Mouse (Mus musculus) ovary, postnatal 36 days (tissue): ENCODE measurements around the gene Gm12166.
"Not testable (repeated sequence)": the region's sequence is repeated elsewhere in the genome, so short reads cannot be mapped to it uniquely, and the experiment has no call there.

Experiments used
- DNase-seq: peaks from one replicate; pipeline ENCODE4 v3.0.0; 2022; ENCODE audit warnings: low spot score, mixed read lengths

The Gm12166 gene

GRCm38 (mm10) chr11:46054911-46055895 lies 3.1 kb upstream of the Gm12166 start:
- DNase-seq, result no peak

GRCm38 (mm10) chr11:46054311-46054710 lies 2.2 kb upstream of the Gm12166 start:
- no peak for DNase-seq

GRCm38 (mm10) chr11:46053457-46053856 lies 1.3 kb upstream of the Gm12166 start:
- not testable (repeated sequence) for DNase-seq

- DNase-seq, result no peak
Measured at GRCm38 (mm10) chr11:46047264-46047663, 4.9 kb downstream of the Gm12166 start.

- no peak for DNase-seq
Measured at GRCm38 (mm10) chr11:46044781-46045180, 7.3 kb downstream of the Gm12166 start.

DNA sequence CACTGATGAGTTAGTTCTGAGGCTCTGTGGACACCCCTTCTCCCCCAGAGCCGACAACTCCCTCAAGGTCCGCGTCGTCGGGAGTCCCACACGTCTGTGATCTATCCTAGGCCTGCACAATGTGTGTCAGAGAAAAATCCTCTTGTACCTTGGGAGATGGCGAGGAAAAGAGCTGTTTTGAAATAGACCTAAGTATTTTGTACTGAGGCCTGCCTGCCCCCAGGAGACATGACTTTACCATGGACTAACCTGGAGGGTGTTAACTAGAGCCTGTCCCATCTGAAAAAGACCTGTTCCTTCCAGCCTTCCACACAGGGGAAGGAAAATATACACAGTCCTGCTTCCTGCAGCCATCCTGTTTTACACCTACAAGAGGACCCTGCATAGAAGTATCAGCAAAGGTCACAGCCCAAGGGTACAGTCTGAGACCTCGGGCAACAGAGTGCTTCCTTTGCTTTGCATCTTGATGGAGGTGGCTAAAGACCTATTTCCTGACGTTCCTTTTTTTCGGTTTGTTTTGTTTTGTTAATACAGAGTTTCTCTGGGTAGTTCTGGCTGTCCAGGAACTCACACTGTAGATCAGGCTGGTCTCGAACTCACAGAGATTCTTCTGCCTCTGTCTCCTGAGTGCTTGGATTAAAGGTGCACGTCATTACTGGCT lies 10.4 kb downstream of the Gm12166 start:
- no peak for DNase-seq

DNA sequence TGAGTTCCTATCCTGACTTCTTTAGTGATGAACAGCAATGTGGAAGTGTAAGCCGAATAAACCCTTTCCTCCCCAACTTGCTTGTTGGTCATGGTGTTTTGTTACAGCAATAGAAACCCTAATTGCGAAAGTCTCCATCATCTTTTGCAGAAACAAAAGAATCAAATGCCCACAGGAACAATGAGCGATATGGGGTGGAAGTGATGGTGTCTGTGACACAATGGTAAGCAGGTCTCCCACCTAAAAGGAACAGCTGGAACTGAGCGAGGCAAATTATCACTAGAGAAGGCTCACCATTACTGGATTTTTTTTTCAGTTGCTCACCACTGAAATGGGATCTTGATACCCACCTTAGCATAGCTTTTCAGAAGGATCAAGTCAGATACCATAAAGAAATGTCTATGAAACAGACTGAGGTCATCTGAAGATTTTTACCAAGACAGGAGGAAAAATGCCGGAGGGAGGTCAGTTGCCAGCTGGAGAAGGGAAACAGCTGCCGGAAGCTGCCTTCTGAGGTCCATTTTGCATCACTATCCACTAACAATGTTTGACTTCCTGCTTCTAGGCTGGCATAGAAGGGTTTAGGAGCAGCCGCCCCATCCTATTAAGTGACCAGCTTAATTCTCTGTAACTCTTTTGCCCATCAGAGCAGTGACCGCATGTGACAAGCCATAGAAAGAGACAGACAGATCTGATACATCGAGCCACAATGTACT lies 11.1 kb downstream of the Gm12166 start:
- no peak for DNase-seq

GRCm38 (mm10) chr11:46039335-46039734 lies 12.8 kb downstream of the Gm12166 start:
- peak; percentile 20 for DNase-seq

DNA sequence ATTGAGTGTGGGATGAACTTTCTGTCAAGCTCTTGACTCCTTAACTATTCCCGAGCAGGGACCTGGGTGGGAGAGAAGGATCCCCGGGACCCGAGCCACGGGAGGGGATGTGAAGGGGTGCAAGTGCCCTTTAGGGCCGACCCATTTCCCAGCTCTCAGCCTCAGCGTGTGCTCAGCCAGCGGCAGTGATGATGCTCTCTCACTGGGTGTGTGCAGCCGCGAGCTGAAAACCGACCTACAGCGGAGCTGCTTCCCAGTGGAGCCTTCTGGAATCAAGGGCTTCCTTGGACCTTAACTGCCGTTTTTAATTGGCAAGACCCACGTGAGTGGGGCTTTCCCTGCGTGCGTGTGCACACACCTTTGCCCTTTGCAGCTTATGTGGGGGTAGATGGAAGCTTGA lies 13.2 kb downstream of the Gm12166 start:
- no peak for DNase-seq

DNA sequence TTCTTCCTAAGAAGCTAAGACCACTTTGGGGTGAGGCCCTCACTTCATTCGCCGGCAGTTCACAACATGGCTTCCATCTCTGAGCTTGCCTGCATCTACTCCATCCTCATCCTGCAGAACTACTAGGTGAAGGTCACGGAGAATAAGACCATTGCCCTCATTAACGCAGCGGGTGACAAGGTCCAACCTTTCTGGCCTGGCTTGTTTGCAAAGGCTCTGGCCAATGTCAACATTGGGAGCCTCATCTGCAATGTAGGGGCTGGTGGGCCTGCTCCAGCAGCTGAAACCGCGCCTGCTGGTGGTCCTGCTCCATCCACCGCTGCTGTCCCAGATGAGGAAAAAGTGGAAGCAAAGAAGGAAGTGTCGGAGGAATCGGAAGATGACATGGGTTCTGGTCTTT lies 15.7 kb downstream of the Gm12166 start:
- no peak for DNase-seq

- DNase-seq, result no peak
Measured at GRCm38 (mm10) chr11:46032956-46033355, 19.2 kb downstream of the Gm12166 start.

DNA sequence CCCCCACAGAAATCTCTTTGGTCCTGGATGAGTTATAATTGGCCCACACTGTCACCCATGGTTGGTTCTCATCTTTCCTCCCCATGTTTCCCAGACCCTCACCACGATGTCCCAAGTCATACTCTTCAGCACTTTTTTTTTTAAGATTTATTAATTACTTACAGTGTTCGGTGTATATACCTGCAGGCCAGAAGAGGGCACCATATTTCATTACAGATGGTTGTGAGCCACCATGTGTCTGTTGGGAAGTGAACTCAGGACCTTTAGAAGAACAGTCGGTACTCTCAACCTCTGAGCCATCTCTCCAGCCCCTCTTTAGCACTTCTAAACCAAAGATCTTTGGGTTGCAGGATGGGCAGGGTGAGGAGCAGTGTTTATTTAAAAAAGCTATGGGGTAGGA lies 20.7 kb downstream of the Gm12166 start:
- DNase-seq, result no peak

GRCm38 (mm10) chr11:46030026-46030425 lies 22.1 kb downstream of the Gm12166 start:
- no peak for DNase-seq

DNA sequence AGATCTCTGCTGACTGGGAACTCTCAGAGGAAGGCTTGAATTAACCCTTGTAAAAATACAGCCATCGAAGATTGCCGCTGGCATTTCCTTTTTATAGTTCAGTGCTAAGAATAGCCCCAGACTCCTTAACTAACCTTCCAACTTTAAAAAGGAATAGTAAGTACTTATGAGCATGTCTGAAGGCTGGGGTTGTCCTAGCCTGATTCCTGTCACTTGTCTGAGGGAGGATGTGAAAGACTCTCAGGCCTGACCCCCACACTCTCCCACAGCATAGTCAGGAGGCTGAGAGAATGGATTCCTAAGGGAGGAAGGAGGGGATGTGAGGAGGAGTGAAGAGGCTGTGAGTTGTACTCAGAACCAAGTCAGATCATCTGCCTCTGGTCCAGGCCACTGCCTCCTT lies 22.6 kb downstream of the Gm12166 start:
- DNase-seq, result no peak

DNA sequence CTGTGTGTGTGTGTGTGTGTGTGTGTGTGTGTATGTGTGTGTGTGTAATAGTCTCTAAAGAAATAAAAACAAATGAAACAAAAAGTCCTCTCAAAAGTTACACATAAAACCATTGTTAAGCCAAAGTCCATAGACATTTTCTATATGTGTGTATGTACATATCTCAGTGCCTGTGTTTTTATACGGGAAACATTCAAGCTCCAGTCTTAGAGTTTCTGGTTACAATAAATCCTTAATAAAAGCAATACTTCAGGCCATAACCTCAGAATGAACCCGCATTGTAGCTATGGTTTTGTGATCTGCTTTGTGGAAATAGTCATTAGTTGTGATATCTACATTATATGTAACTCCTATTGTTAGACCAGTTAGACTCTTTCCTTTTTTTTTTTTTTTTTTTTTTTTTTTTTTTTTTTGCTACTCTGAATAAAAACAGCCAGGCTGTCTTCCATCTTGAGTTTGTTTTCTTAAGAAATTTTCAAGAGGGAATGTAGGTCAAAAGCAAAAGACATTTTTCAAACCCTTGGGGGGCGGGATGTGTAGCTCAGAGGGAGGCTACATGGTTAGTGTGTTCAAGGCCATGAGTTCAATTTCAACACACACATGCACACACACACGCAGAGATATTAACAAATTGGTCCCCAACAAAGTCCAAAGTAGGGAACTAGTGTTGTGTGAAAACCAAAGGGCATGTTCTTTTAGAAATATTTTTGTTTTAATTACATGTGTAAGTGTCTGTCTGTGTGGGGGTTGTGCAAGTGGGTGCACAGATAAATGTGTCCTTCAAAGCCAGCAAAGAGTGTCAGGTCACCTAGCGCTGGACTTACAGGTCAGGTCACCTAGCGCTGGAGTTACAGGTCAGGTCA lies 23.9 kb downstream of the Gm12166 start:
- no peak for DNase-seq

DNA sequence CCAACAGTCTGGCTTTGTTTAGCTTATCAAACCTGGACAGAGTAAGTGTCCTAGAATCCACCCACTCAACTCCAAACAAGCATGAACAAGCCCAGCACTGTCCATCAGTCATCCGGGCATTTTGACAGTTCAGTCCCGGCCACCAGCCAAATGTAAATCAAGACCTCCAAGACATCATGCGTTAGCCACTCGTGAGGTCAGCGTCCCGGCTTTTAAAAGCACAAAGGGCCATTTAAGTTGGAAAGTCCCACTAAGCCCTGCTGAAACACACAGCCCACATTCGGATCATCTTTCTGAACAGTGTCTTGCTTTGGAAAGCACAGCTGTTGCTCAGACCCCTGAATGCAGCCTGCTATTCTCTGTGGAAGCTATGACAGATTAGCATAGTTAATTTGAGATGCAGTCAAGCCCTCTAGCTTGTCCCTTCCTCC lies 26.1 kb downstream of the Gm12166 start:
- no peak for DNase-seq

- no peak for DNase-seq
Measured at GRCm38 (mm10) chr11:46022983-46023382, 29.1 kb downstream of the Gm12166 start.

- no peak for DNase-seq
Measured at GRCm38 (mm10) chr11:46021850-46022249, 30.3 kb downstream of the Gm12166 start.

- no peak for DNase-seq
Measured at GRCm38 (mm10) chr11:46020246-46020645, 31.9 kb downstream of the Gm12166 start.

DNA sequence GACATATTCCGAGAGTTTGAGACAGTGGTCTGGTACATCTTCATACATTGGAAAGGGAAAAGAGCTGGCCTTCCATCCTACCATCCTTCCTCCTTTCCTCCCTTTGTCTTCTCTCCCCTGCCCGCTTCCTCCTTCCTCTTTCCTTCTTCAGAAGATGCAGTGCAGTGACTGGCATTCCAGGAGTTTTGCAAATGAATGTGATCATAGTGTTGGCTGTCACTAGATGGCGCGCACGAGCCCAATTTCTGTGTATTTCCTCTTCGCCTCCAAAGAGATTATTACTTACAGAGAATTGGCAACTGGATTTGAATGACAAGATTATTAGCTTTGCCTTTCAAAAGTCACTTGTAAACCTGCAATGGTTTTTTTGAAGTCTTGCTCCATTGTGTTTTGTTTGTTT lies 36.1 kb downstream of the Gm12166 start:
- peak; percentile 58 for DNase-seq
